Mouse (Mus musculus) lung, postnatal 0 days (tissue): Measurements from ENCODE around the gene Fam136a.
A peak's percentile ranks its signal among the peaks of the same experiment; 100 is the strongest.

Source experiments
- CTCF ChIP-seq: IDR thresholded peaks from 2 replicates; pipeline ENCODE4 v1.5.1; 2016; ENCODE audit warnings: antibody characterized with exemption, mild to moderate bottlenecking
- EP300 ChIP-seq: IDR thresholded peaks from 2 replicates; pipeline ENCODE4 v1.6.1; 2016; ENCODE audit warnings: antibody characterized with exemption, mild to moderate bottlenecking, control low read depth

DNA sequence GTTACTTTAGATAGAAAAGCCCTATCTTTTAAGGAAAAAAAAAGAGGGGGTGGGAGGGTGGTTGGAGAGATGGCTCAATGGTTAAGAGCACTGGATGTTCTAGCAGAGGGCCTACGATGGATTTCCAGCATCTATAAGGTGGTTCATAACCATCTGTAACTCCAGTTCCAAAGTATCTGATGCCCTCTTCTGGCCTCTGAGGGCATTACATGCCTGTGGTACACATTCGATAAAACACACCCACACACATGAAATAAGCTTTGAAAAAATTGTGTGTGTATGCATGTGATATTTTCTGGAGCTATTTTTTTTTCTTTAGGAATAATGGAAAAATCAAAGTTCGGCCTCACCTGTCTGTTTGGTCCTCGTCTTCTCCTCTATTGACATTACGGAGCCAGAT lies 25.9 kb downstream of the Fam136a start:
- peak; percentile 50 for TF ChIP-seq CTCF
- TF ChIP-seq EP300 = no peak
